Mouse (Mus musculus): ENCODE results near the gene Dcbld1. TPM values are rescaled to one million over a fixed set of nuclear protein-coding genes. Genes with fewer than 3 reads are reported as not detected.

Gene Dcbld1
- polyA plus RNA-seq, 1 experiment from 2014 or later: 28.9 TPM

GRCm38 (mm10) chr10:52232196-52233176 lies 933 bp upstream of the Dcbld1 start:
- ATAC-seq (ENCODE audit: low read depth): peak; percentile 26
- Histone ChIP-seq H3K9me3 (ENCODE audit: control insufficient read depth, low read length) (no peaks in the 10 kb centered on the region), H3K4me1 (ENCODE audit: control insufficient read depth, insufficient read depth, low read length) (no peaks in the 10 kb centered on the region), H3K27ac (ENCODE audit: low read depth, low read length) (no peak overlapping the region), H3K36me3 (ENCODE audit: control insufficient read depth, insufficient read depth, low read length) (no peaks in the 10 kb centered on the region), H3K4me3 (ENCODE audit: low read depth, low read length) (peak overlapping the region; percentile 80), H3K9ac (replicated peaks; ENCODE audit: low read depth, low read length) (peak overlapping the region; percentile 82; the same call in 1 of the 2 replicates), H3K27me3 (ENCODE audit: control insufficient read depth, insufficient read depth, low read length) (no peaks in the 10 kb centered on the region), H3K4me2 (ENCODE audit: low read depth, low read length) (peak overlapping the region; percentile 79)
- WGBS: 12% methylated on average over 21 of the region's 21 CpGs

DNA sequence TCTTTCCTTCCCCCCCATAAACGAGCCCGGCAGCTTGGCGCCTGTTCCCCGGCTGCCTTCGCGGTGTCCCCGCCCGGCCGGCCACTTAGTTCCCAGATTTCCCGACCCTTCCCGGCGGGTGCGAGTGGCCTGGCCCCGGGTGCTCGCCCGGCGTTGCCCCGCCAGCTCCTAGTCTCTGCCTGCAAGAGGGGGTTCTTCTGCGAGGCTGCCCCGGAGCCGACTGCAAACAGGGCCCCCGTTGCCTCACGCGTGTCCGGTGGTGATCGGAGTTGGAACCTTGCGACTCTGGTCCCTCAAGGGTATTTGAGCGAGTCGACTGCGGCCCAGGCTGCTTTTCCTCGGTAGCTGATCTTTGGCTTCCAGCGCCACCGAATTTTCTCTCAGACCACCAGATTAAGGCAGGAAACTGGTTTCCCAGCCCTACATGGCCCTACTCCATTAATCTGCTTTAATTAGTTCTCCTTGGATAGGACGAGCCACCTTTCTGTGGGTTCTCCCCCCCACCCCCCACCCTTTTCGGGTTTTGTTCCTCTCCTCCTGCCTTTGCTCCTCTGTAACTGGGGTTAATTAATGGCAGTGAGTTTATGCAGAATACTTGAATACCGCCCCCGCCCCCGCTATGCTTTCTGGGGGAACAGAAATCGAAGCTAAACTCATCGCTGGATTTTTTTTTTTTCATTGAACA lies 692 bp downstream of the Dcbld1 start:
- H3K9ac ChIP-seq (replicated peaks; ENCODE audit: low read depth, low read length): peak overlapping the region; percentile 82
- H3K36me3 ChIP-seq (ENCODE audit: control insufficient read depth, insufficient read depth, low read length): no peaks in the 10 kb centered on the region
- peak overlapping the region; percentile 79 for H3K4me2 ChIP-seq (ENCODE audit: low read depth, low read length)
- peak overlapping the region; percentile 75 for H3K27ac ChIP-seq (ENCODE audit: low read depth, low read length)
- H3K9me3 ChIP-seq (ENCODE audit: control insufficient read depth, low read length): no peaks in the 10 kb centered on the region
- peak; percentile 74 for ATAC-seq (ENCODE audit: low read depth)
- H3K27me3 ChIP-seq (ENCODE audit: control insufficient read depth, insufficient read depth, low read length): no peaks in the 10 kb centered on the region
- H3K4me1 ChIP-seq (ENCODE audit: control insufficient read depth, insufficient read depth, low read length): no peaks in the 10 kb centered on the region
- H3K4me3 ChIP-seq (ENCODE audit: low read depth, low read length): peak overlapping the region; percentile 80
- under 1% methylated on average over 38 of the region's 40 CpGs for WGBS

- peak overlapping the region; percentile 82; the same call in 1 of the 2 replicates for H3K9ac ChIP-seq (replicated peaks; ENCODE audit: low read depth, low read length)
- peak overlapping the region; percentile 79 for H3K4me2 ChIP-seq (ENCODE audit: low read depth, low read length)
- no peak overlapping the region for H3K27ac ChIP-seq (ENCODE audit: low read depth, low read length)
- H3K4me1 ChIP-seq (ENCODE audit: control insufficient read depth, insufficient read depth, low read length): no peaks in the 10 kb centered on the region
- H3K27me3 ChIP-seq (ENCODE audit: control insufficient read depth, insufficient read depth, low read length): no peaks in the 10 kb centered on the region
- 19% methylated on average over 7 of the region's 7 CpGs for WGBS
- no peaks in the 10 kb centered on the region for H3K9me3 ChIP-seq (ENCODE audit: control insufficient read depth, low read length)
- H3K4me3 ChIP-seq (ENCODE audit: low read depth, low read length): peak overlapping the region; percentile 80
- ATAC-seq (ENCODE audit: low read depth): no peak
- H3K36me3 ChIP-seq (ENCODE audit: control insufficient read depth, insufficient read depth, low read length): no peaks in the 10 kb centered on the region
Observed at GRCm38 (mm10) chr10:52234654-52234981, 1.2 kb downstream of the Dcbld1 start.

DNA sequence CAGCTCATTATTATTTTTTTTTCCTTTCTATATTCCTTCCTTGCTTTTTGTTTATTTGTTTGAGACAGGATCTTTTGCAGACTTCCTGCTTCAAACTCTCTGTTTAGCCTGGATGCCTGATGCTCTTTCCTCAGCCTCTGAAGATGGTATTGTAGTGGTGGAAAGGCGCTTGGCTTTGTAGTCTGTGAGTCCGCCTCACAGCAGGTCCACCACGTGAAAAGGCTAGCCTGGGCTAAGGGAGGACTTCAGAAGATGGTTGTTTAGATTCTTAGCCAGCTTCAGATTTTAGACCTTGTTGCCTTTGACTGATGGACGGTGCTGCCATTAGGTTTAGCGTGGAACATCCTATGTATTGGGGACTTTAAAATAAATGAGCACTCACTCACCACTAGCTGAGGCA lies 2.0 kb downstream of the Dcbld1 start:
- WGBS: 85% methylated on average over 5 of the region's 5 CpGs
- no peak for ATAC-seq (ENCODE audit: low read depth)
- Histone ChIP-seq H3K9ac (replicated peaks; ENCODE audit: low read depth, low read length) (0 out of 2 replicates have a peak overlapping the region, but pooled peaks have one; percentile 8), H3K4me3 (ENCODE audit: low read depth, low read length) (peak overlapping the region; percentile 80), H3K27ac (ENCODE audit: low read depth, low read length) (no peak overlapping the region), H3K27me3 (ENCODE audit: control insufficient read depth, insufficient read depth, low read length) (no peaks in the 10 kb centered on the region), H3K36me3 (ENCODE audit: control insufficient read depth, insufficient read depth, low read length) (no peaks in the 10 kb centered on the region), H3K4me2 (ENCODE audit: low read depth, low read length) (peak overlapping the region; percentile 79; the same call in 1 of the 2 replicates), H3K9me3 (ENCODE audit: control insufficient read depth, low read length) (no peaks in the 10 kb centered on the region), H3K4me1 (ENCODE audit: control insufficient read depth, insufficient read depth, low read length) (no peaks in the 10 kb centered on the region)

- Histone ChIP-seq H3K27ac (ENCODE audit: low read depth, low read length) (peak overlapping the region; percentile 64; the same call in 1 of the 2 replicates), H3K4me2 (ENCODE audit: low read depth, low read length) (no peak overlapping the region), H3K4me1 (ENCODE audit: control insufficient read depth, insufficient read depth, low read length) (0 out of 2 replicates have a peak, but pooled peaks cover 5% of the 10 kb centered on the region), H3K4me3 (ENCODE audit: low read depth, low read length) (no peak overlapping the region), H3K27me3 (ENCODE audit: control insufficient read depth, insufficient read depth, low read length) (no peaks in the 10 kb centered on the region), H3K9me3 (ENCODE audit: control insufficient read depth, low read length) (no peaks in the 10 kb centered on the region), H3K9ac (replicated peaks; ENCODE audit: low read depth, low read length) (no peak overlapping the region), H3K36me3 (ENCODE audit: control insufficient read depth, insufficient read depth, low read length) (no peaks in the 10 kb centered on the region)
- WGBS: 81% methylated on average over 5 of the region's 5 CpGs
- no peak for ATAC-seq (ENCODE audit: low read depth)
Observed at GRCm38 (mm10) chr10:52242015-52242414, 8.6 kb downstream of the Dcbld1 start.

DNA sequence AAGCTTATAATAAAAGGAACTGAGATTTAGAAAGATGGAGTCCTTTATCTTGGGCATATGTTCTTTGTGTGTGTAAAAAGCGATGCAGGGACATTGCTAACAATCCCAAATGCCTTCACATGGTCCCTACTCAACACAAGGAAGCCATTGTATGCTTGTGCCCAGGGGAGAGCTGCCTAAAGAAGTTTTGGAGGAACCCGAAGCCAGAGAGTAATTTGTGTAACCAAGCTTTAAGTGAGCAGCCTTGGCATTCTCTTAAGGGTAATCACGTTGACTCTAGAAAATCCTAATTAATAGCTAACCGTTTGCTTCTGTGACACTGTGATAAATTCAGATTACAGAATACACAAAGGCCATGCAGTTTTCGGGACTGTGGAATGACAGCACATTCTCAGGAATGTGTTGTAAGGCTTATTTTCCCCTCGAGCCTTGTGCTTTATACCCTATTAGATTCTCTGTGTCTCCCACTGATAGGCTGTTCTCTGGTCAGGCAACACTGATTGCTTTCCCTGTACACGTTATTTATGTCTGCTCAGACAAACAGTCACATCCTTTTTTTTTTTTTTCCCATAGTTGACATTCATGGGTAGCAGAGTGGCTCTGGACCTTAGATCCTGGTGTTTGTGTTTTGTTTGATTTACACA lies 9.4 kb downstream of the Dcbld1 start:
- H3K9ac ChIP-seq (replicated peaks; ENCODE audit: low read depth, low read length): no peak overlapping the region
- H3K4me3 ChIP-seq (ENCODE audit: low read depth, low read length): no peak overlapping the region
- peak overlapping the region; percentile 64 for H3K27ac ChIP-seq (ENCODE audit: low read depth, low read length)
- no peaks in the 10 kb centered on the region for H3K9me3 ChIP-seq (ENCODE audit: control insufficient read depth, low read length)
- 0 out of 2 replicates have a peak overlapping the region, but pooled peaks have one; percentile 3 for H3K4me2 ChIP-seq (ENCODE audit: low read depth, low read length)
- peak; percentile 89 for ATAC-seq (ENCODE audit: low read depth)
- H3K27me3 ChIP-seq (ENCODE audit: control insufficient read depth, insufficient read depth, low read length): no peaks in the 10 kb centered on the region
- 0 out of 2 replicates have a peak, but pooled peaks cover 5% of the 10 kb centered on the region for H3K4me1 ChIP-seq (ENCODE audit: control insufficient read depth, insufficient read depth, low read length)
- H3K36me3 ChIP-seq (ENCODE audit: control insufficient read depth, insufficient read depth, low read length): no peaks in the 10 kb centered on the region
- 22% methylated on average over 7 of the region's 7 CpGs for WGBS

GRCm38 (mm10) chr10:52246207-52246606 lies 12.8 kb downstream of the Dcbld1 start:
- ATAC-seq (ENCODE audit: low read depth): no peak

DNA sequence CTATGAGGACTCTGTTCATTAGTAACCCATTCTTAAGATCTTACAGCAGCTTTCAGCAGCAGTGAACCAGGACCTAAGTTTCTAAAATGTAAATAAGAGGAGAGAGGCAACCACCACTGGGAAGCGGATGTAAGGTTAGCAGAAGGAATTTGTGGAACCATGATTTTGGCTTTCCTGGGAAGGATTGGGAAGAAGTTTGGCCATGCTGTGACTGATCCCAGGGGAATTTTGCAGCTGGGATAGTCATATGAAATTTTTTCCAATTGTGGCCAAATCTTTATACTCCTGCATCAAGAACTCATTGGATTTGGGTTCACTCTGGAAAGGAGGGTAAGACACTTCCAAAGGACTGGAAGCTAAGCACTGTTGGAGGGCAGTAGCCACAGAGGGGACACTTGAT lies 18.8 kb downstream of the Dcbld1 start:
- Histone ChIP-seq H3K9me3 (ENCODE audit: control insufficient read depth, low read length) (no peaks in the 10 kb centered on the region), H3K27me3 (ENCODE audit: control insufficient read depth, insufficient read depth, low read length) (no peaks in the 10 kb centered on the region), H3K4me2 (ENCODE audit: low read depth, low read length) (no peak overlapping the region), H3K4me3 (ENCODE audit: low read depth, low read length) (no peak overlapping the region), H3K4me1 (ENCODE audit: control insufficient read depth, insufficient read depth, low read length) (no peaks in the 10 kb centered on the region), H3K36me3 (ENCODE audit: control insufficient read depth, insufficient read depth, low read length) (no peaks in the 10 kb centered on the region), H3K27ac (ENCODE audit: low read depth, low read length) (no peak overlapping the region), H3K9ac (replicated peaks; ENCODE audit: low read depth, low read length) (no peak overlapping the region)
- 90% methylated on average over 1 of the region's 1 CpGs for WGBS
- ATAC-seq (ENCODE audit: low read depth): no peak

More at GRCm38 (mm10) chr10:52246207-52246606, 12.8 kb downstream of the Dcbld1 start:
- no peaks in the 10 kb centered on the region for H3K27me3 ChIP-seq (ENCODE audit: control insufficient read depth, insufficient read depth, low read length)
- H3K4me3 ChIP-seq (ENCODE audit: low read depth, low read length): no peak overlapping the region
- H3K9me3 ChIP-seq (ENCODE audit: control insufficient read depth, low read length): no peaks in the 10 kb centered on the region
- no peak overlapping the region for H3K9ac ChIP-seq (replicated peaks; ENCODE audit: low read depth, low read length)
- no peak overlapping the region for H3K27ac ChIP-seq (ENCODE audit: low read depth, low read length)
- H3K36me3 ChIP-seq (ENCODE audit: control insufficient read depth, insufficient read depth, low read length): no peaks in the 10 kb centered on the region
- WGBS: 76% methylated on average over 3 of the region's 3 CpGs
- H3K4me1 ChIP-seq (ENCODE audit: control insufficient read depth, insufficient read depth, low read length): 0 out of 2 replicates have a peak, but pooled peaks cover 5% of the 10 kb centered on the region
- H3K4me2 ChIP-seq (ENCODE audit: low read depth, low read length): no peak overlapping the region

Measured in neural tube, embryonic 14.5 days (tissue).